Mouse (Mus musculus): ENCODE measurements around the gene Best3. TPM values are rescaled to one million over a fixed set of nuclear protein-coding genes. Genes with fewer than 3 reads are reported as not detected.

Best3 gene
- polyA plus RNA-seq, 1 experiment from 2014 or later: 0.17 TPM

Other genes starting within 250 kb of the Best3 start
- gene Myrfl, start 89.4 kb upstream of the Best3 start, polyA plus RNA-seq (2015; fragmentation: Nextera tagmentation; extraction: Ambion mirVana): 0.10 and 0.13 TPM in 2 replicates
- 44.3 and 45.1 TPM in 2 replicates for gene Rab3ip, start 35.5 kb upstream of the Best3 start, polyA plus RNA-seq (2015; fragmentation: Nextera tagmentation; extraction: Ambion mirVana)
- not detected in 2 replicates for gene Gm10271, start 13.7 kb upstream of the Best3 start, polyA plus RNA-seq (2015; fragmentation: Nextera tagmentation; extraction: Ambion mirVana)
- gene Lrrc10, start 59.0 kb downstream of the Best3 start, polyA plus RNA-seq (2015; fragmentation: Nextera tagmentation; extraction: Ambion mirVana): not detected in 2 replicates
- gene Cct2, start 77.5 kb downstream of the Best3 start, polyA plus RNA-seq (2015; fragmentation: Nextera tagmentation; extraction: Ambion mirVana): 237 and 245 TPM in 2 replicates
- gene Frs2, start 162.2 kb downstream of the Best3 start, polyA plus RNA-seq (2015; fragmentation: Nextera tagmentation; extraction: Ambion mirVana): 20.3 and 23.4 TPM in 2 replicates
- gene Yeats4, start 238.2 kb downstream of the Best3 start, polyA plus RNA-seq (2015; fragmentation: Nextera tagmentation; extraction: Ambion mirVana): 99.3 and 100.0 TPM in 2 replicates

Measured in hindbrain, embryonic 15.5 days (tissue).